Mouse (Mus musculus) bone marrow macrophage, adult 2 months (primary cell): Measurements from ENCODE around the gene S100a7a.

ENCODE experiments used
- CTCF ChIP-seq: IDR thresholded peaks from 2 replicates; pipeline ENCODE4 v1.5.1; 2012; ENCODE audit warnings: low read depth, mild to moderate bottlenecking, low read length, moderate library complexity
- POLR2A ChIP-seq: IDR thresholded peaks from 2 replicates; pipeline ENCODE4 v1.6.1; 2012; ENCODE audit warnings: mild to moderate bottlenecking, low read depth, low read length, borderline replicate concordance

DNA sequence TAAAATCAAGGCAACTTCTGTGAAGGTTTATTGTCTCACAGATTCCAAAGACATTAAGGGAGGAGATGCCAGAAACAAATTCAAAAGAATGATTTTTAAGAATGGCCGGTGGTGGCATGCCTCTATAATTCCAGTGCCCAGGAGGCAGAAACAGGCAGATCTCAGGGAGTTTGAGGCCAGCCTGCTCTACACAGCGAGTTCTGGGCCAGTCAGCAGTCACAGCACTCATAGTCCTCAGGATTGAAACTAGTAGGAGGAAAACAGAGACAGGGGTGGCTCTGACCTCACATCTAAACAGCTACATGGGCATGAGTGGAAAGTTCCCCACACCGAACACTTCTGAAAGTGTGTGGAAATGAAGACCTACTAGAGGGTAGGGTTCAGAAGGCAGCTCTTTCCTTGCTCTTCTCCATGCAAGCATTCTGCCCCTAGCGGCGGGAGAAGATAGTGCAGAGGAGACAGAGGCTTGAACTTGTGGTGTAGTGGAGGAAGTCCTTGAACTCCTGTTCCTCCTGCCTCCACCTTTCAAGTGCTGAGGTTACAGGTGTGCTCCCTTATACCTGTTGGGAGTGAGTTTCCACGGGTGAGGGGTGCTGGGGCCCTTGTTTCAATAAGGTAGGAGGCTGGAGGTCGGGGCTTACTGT lies 14.2 kb upstream of the S100a7a start:
- TF ChIP-seq CTCF (peak; percentile 51), POLR2A (no peak)
